Mouse (Mus musculus): ENCODE data around the gene Gtpbp3.

Gtpbp3 gene

DNA sequence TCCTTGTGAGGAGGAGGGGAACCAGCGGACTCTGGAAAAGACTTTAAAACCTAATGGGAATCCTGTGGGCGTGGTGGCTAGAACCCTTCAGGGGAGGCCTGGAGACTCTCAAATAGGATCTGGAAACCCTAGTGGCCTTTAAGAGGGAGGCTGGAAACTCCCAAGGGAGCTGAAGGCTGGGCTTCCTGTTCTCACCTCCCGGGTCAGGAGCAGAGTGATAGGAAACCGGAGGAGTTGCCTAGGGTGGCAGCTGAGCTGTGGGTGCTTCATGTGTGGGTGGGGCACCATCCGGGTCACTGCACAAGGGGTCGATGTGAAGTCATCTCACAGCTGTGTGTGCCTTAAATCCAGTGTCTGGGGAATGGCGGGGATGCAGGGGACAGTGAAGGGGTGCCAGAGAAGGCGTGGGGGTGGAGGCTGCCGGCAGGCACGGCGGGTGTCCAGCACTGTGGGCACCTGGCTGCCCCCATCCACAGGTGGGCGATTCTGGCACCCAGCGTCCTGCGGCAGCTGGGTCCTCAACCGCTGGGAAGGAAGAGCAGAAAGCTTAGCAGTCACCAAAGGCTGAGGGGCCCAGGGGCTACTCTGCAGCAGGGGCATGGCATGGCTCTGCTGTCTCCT lies 10.1 kb downstream of the Gtpbp3 start:
- peak; percentile 58 to 75 for DNase-seq

DNA sequence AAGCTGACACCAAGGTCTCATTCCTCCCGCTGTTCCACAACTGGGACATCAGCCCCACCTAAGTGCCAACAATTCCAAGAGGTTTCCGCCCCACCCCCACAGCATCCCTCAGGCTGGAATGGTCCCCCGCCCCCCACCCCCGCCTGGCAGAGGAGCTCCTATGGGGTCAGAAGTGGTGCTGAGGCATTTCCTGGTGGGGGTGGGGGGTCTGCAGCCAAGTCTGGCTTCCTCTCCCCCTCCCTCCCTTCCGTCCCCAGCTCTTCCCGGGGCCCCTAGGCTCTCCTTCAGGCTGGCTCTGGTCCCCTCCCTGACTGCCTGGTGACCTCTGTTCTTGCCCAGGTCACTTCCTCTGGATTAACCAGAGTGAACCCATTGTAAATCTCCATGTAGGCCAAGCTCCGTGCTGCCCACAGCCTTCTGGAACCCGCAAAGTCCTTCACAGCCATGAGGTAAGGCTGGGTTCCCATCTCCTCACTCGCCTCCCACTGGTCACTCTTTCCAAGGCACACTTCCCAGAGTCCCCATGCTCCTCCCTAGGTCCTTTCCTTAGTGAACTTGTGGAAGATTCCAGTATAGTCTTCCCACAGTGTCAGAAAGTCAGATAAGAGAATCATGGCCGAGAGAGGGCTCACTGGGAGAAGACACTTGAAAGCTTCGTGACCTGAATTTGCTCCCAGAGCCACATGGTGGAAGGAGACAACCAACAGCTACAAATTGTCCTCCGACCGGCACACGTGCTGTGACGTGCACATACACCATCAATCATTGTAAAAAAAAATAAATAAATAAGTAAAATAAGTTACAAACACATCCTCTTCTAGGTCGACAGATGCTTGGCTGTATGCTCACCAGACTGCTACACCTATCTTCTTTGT lies 11.2 kb downstream of the Gtpbp3 start:
- DNase-seq, result peak; percentile 72 to 80

DNA sequence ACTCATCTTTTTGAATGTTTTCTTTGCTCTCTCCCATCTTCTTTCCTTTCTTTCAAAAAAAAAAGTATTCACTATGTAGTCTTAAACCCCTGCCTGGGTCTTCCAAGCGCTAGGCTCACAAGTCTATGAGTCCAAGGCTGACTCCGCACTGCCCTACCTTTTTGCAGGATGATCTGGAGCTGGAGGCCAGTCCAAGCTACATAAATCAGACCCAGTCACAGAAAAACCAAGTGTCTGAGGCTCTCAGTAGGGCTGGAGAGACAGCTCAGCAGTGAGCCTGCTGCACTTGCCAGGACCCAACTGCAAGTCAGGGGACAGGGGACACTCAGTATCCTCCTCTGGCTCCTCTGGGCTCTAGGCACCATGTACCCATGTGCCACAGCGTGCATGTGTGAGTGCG lies 16.4 kb downstream of the Gtpbp3 start:
- no peak for DNase-seq

DNA sequence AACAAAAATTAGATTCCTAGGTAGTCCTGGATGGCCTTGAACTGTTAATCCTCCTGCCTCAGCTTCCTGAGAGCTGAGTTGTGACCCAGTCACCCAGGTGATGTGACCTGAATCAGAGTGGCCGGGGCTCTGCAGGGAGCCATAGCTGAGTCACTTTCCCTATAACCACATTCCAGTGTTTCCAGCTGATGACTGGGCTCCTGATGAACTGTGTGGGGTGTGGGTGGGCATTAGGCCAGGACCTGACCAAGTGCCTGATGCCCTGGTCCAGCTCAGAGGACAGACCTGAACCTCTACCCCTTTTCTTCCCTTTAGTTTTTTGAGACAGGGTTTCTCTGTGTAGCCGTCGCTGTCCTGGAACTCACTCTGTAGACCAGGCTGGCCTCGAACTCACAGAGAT lies 17.4 kb downstream of the Gtpbp3 start:
- DNase-seq, result no peak

DNA sequence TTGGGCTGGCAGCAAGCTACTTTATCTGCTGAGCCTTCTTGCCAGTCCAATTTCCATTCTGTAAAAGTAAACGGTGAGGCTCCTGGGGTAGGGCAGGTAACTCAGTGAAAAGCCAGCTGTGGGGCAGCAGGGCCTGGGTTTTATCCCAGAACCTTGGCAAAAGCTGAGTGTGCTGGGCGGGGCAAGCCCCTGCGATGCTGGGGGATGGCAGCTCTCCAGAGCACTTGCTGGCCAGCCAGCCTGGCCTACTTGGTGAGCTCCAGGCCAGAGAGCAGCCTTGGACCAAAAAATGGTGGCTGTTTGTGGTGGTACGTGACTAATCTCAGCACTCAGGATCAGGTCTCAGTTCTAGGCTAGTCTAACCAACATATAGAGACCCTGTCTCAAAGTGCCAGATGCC lies 18.1 kb downstream of the Gtpbp3 start:
- no peak for DNase-seq

DNA sequence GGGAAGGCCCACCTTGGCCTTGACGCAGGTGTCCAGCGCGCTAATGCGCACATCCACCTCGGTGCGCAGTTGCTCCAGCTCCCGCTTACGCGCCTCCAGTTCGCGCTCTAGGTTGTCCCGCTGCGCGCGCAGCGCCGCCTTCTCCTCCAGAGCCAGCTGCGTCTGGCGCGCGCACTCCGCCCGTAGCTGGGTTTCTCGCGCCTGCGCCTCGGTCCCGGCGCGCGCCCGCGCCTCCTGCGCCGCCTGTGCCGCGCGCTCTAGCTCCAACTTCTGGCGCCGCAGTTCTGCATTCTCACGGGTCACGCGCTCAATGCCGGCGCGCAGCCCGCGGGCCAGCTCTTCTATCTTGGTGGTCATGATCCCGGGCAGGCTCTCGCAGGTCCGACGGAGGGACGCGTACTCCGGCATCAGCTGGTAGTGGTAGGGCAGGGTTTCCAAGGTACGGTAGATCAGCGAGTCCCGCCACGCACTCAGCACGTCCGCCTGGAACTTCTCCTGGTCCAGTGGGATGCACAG lies 19.7 kb downstream of the Gtpbp3 start:
- peak; percentile 87 to 92 for DNase-seq

DNA sequence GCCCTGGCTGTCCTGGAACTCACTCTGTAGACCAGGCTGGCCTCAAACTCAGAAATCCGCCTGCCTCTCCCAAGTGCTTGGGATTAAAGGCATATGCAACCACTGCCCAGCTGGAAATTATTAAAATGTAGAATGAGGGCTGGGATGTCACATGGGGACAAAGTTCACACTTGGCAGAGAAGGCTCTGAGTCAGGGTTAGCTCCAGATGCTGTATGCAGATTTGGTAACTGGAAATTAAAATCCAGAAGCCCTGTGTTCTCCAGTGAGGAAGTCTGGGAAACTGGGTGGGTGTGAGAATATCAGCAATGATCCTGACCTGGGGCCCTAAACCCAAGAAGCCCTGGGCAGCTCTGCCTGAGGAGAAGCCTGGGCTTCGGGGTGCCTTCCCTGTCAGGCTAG lies 21.4 kb downstream of the Gtpbp3 start:
- DNase-seq, result no peak

DNA sequence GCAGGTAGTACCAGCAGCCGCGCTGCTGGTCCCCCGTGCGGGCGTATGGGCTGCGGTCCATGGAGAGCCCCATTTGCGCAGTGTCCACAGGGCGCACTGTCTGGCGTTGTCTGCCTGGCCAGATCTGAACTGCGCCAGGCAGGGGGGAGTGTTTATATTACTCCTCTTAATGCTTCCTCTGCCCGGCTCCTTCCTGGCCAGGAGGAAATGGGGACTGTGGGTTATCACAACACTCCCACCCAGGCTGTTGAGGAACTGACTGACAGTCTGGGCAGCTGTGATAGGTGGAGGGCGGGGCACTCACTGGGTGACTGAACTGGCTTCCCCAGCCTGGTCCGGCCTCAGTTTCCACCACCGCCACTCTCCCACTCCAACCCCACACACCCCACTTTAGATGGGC lies 23.7 kb downstream of the Gtpbp3 start, which contains the start of gene Plvap:
TSS of gene Plvap (minus strand) at position 109 of the 400 bp plus-strand sequence.
- DNase-seq, result peak; percentile 43 to 61

DNA sequence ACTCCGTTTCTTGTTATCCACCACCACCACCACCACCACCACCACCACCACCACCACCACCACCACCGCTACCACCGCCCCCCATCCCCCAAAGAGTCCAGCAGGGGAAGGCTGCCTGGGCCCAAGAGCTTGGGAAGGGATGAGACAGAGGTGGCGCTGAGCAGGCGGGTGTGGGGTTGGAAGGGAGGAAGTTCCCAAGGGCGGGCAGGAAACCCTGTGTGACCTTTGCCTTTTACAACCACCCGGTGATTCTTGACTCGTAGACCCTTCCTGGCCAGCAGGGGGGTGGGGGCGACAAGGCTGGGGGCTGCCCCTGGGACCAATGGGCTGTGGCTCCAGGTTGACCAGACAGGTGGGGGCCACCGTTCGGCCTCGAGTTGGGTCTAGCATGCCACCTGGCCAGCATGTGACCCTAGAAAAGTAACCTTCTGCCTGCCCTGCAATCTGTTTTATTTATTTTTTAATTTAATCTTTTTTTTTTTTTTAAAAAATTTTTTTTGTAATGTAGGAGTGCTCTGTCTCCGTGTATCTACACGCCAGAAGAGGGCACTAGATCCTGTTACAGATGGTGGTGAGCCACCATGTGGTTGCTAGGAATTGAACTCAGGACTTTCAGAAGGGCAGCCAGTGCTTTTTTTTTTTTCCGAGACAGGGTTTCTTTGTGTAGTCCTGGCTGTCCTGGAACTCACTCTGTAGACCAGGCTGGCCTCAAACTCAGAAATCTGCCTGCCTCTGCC lies 25.3 kb downstream of the Gtpbp3 start:
- peak in 1 of 2 experiments; percentile 53 for DNase-seq

DNA sequence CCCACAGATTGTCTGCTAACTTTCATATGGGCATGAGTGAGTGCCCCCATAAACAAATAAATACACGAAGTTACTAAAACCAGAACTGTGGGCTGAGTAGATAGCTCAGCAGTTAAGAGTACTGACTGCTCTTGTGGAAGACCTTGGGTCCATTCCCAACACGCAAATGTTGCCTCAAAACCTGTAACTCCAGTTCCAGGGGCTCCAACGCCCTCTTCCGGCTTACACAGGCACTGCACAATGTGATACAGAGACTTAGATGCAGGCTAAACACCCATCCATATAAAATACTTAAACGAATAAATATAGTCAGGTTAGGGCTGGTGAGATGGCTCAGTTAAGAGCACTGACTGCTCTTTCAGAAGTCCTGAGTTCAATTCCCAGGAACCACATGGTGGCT lies 27.1 kb downstream of the Gtpbp3 start:
- DNase-seq, result no peak

DNA sequence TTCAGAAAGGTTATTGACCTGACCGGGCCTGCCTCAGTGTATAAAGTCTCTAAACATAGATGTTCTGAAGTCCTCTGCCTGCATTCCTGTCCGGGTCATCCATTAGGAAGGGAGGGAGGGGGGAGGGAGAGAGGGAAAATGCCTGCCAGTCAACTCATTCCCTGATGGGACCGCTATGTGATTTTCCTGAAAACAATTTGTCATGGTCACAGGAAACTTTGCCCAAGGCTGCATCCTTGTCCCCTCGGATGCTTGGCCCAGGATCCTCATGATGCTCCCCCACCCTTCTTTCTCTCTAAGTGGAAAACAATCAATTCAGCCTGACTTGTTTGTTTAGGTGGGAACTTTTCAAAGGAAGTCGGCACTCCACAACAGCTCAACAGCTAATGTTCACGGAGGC lies 28.9 kb downstream of the Gtpbp3 start:
- no peak for DNase-seq

DNA sequence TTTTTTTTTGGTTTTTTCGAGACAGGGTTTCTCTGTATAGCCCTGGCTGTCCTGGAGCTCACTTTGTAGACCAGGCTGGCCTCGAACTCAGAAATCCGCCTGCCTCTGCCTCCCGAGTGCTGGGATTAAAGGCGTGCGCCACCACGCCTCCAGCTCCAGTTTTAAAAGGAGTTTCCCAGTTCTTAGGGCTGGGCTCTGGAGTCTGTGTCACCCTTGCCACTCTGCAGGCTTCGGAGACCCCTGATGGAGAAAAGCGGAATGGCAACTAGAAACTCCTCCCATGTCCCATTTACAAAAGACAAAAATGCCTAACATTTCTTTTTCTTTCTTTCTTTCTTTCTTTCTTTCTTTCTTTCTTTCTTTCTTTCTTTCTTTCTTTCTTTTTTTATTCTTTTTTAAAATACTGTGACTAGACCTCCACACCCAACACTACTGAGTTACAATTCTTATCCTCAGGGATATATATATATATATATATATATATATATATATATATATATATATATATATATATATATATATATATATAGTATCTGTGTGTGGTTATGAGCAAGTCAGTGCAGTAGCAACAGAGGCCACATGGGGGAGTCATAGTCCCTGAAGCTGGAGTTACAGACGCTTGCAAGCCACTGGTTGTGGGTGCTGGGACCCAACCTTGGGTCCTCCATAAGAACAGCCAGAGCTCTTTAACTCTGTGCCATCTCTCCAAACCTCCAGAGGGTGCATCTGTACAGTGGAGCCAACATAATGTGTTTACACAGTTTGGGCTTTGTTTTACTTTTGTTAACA lies 31.3 kb downstream of the Gtpbp3 start:
- DNase-seq, result peak; percentile 78 to 83

DNA sequence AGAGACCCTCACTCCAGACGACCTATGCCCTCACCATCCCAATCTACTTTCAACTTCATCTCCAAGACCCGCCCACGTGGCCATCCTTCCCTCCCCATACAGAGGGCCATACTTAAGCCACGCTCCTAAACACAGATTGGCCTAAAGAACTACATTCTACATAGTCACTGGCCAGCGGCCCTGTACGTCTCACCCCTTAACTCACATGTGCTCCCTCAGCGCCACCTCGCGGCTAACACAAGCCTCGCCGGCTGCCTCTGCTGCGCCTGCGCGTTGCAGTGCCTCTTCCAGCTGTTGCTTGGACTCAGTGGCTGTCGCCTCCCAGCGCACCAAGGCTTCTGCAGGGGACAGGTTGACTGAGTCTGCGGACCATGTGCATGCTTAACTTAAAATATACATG lies 33.7 kb downstream of the Gtpbp3 start:
- peak; percentile 98 to 99 for DNase-seq

DNA sequence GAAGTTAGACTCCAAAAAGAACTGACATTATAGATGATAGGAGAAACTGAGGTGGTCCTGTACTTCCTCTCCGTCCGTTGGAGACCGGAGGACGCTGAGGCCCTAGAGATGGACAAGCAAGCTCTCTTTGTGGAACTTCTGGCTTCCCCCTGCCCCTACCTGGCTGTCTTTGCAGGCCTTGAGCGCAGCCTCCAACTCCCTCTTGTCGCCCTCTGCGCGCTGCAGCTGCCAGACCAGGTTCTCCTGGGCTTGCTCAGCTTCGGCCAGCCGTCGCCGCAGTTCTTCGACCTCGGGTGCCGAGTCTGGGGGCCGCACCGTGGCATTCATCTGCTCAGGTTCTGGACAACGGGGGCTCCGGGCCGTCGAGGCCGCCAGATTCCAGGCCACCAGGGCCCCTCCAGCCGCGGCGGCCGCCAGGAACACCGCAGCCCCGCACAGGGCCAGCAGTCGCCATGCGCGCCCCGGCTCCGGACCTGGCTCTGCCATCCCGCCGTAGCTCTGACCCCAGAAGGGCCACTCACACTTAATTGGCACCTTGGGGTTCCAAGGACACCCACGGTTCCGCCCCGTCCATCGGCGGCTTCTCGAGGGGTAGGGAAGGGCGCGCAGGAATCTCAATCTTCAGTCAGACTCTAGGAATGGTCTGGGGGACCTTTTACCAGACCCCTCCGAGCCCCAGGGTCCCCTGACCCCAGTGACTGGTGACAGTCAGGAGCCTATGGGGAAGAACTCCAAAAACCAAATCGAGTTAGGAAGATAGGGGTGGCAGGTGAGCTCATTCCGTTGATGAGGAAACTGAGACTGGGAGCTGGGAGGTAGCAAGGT lies 37.5 kb downstream of the Gtpbp3 start, which contains the start of gene Ccdc194:
TSS of gene Ccdc194 (minus strand) at position 486 of the 825 bp plus-strand sequence.
- DNase-seq, result no peak

DNA sequence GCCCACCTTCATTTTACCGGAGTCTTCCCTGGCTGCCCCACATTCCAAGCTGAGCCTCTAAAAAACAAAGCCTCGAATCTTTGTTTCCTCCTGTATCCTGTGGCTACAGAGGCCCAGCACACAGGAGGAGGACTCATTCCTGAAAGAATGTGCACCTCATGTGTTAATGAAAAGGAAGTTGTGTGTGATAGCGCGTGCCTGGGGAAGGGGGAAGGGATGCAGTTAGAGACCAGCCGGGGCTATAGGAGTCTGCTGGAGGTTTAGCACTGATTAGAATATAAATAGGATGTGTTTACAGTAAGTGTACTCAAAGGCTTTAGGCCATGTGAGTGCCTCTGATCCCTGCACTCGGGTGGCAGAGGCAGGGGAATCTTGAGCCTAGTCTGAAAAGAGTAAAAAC lies 38.4 kb downstream of the Gtpbp3 start:
- DNase-seq, result no peak

DNA sequence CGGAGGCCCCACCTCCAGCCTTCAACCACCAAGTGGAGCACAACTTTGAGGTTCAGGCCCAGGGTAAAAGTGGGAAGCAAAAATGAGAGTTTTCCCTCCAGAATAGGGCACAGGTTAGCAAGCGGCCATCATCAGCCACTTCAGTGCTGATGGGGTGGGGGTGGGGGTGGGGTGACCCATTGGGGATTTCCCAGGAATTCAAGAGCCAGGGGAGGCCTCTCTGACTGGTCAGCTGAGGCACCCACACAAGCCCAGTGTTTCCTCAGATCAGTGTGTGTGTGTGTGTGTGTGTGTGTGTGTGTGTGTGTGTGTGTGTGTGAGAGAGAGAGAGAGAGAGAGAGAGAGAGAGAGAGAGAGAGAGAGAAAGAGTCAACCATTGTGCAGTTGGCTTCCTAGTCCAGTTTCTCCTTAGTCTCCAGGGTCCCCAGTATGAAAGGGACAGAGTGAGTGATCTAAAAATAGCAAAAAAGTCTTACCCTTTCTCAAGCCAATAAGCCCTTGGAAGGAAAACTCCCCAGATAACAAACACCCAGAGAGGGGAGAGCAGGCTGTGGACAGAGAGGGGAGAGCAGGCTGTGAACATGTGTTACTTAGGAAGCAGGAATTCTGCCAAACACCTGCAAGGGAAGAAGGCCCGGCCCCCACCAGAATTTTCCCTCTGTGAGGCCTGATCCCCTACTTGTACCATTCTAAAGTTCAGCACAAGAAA lies 39.4 kb downstream of the Gtpbp3 start:
- DNase-seq, result no peak

DNA sequence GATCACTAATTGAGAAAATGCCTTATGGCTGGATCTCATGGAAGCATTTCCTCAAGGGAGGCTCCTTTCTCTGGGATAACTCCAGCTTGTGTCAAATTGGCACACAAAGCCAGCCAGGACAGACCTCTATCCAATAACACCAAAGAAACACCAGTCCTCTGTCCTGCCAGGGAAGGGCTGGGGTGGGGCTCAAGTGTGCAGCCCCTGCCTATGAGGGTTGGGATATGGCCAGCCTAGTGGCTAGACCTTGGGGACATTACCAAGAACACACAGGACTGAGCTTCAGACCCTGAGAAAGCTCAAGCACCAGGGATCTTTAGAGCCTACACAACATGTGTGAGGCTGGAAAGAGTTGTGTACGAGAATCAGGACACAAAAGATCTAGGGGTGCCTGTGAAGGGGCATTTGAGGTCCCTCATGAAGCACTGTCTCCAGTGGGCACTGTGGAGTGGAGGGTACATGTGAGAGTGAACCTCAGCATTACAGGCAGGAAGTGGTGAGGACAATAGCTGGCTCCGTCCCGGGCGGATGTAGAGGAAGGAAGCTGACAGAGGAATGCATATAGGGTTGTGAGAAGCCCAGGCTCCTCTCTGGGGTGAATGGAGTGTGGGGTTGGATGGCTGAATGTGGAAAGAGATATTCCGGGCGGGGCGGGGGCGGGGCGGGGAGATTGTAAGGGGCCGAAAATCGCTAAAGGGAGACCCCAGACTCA lies 40.6 kb downstream of the Gtpbp3 start:
- DNase-seq, result peak; percentile 50 to 63

DNA sequence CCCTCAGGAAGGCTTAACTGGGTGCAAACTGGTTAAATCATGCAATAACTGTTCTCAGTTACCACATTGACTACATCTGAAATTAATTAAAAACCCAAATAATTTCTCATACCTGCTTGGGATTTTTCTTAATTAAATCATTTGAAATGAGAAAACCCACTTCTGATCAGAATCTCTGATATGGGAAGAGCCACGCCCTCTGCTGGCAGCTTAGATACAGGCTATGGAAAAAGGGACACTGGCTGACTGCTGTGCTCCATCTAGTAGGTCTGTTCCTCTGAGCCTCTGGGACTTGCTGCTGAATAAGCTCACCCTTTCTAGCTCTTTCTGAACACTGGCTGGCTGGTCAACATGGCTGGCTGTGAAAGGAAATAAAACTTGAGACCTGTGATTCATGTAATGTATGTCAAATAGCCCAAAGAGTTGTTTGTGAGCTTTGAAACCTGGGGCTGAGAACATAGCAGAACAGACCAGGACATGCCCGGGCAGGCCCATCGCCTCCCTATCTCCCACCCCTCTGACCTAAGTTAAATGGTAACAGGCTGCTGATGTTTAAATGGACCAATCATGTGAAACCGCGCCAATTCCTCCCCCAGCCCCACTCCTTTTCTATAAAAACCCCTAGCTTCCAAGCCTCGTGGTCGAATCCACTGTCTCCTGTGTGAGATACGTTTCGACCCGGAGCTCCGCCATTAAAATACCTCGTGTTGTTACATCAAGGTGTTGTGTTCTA lies 43.0 kb downstream of the Gtpbp3 start:
- DNase-seq, result peak; percentile 56 to 68

DNA sequence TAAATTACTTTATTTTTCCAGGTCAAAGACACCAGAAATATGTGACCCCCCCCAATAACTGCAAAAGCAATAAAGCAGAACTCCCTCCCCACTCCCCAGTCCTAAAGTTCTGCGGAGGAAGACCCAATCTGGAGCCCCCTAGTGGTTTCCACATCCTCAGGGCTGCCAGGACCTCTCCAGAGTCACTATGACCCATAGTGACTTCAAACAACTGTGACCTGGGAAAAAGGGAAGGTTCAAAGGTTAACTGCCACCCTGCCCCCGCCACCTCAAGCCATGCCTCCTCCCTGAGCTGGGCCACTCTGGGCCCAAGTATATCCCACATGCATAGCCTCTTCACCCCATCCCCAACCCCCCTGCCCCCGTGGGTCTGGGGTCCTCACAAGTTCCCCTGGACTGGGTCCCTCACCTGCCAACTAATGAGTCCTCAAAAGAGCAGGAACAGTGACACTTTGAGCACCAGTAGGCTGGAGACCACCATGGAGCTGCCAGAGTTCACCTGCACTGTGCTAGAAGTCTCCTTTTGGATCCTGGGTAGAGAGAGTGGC lies 46.4 kb downstream of the Gtpbp3 start:
- no peak for DNase-seq
